Mouse (Mus musculus): ENCODE measurements around the gene Olfr1220. TPM values are rescaled to one million over a fixed set of nuclear protein-coding genes. Genes with fewer than 3 reads are reported as not detected.

Gene Olfr1220
- polyA plus RNA-seq (2011; ENCODE audit: insufficient read length, low read depth, missing spikeins), result not detected in 2 replicates

- H3K27ac ChIP-seq (ENCODE audit: insufficient read depth, low read length), result no peak within 1 kb of the TSS
- TF ChIP-seq CTCF (IDR thresholded peaks at IDR 0.05; ENCODE audit: borderline replicate concordance, insufficient read depth, low read length), result no peak
- no peak for TF ChIP-seq POLR2A (IDR thresholded peaks at IDR 0.05; ENCODE audit: low read depth, low read length)
Measured at GRCm38 (mm10) chr2:89106735-89107134, at the start of gene Olfr1220. TSS of gene Olfr1220 (minus strand) at chr2:89106835.

GRCm38 (mm10) chr2:89151460-89151859 is 44.8 kb upstream of the Olfr1220 start, which contains the start of gene Olfr1223:
TSS of gene Olfr1223 (minus strand) at chr2:89151560.
- TF ChIP-seq CTCF (IDR thresholded peaks at IDR 0.05; ENCODE audit: borderline replicate concordance, insufficient read depth, low read length) (no peak), POLR2A (IDR thresholded peaks at IDR 0.05; ENCODE audit: low read depth, low read length) (no peak)
- Histone ChIP-seq H3K4me1 (ENCODE audit: control insufficient read depth, insufficient read depth, low read length) (no peaks in the 10 kb centered on the region), H3K27ac (ENCODE audit: insufficient read depth, low read length) (no peak within 1 kb of the TSS), H3K4me3 (ENCODE audit: insufficient read depth, low read length) (no peak within 1 kb of the TSS)

More at GRCm38 (mm10) chr2:89106735-89107134, at the start of gene Olfr1220:
- Histone ChIP-seq H3K4me3 (ENCODE audit: insufficient read depth, low read length) (no peak within 1 kb of the TSS), H3K4me1 (ENCODE audit: control insufficient read depth, insufficient read depth, low read length) (no peaks in the 10 kb centered on the region)

- TF ChIP-seq CTCF (IDR thresholded peaks at IDR 0.05; ENCODE audit: borderline replicate concordance, insufficient read depth, low read length) (no peak), POLR2A (IDR thresholded peaks at IDR 0.05; ENCODE audit: low read depth, low read length) (no peak)
- Histone ChIP-seq H3K4me1 (ENCODE audit: control insufficient read depth, insufficient read depth, low read length) (no peaks in the 10 kb centered on the region), H3K27ac (ENCODE audit: insufficient read depth, low read length) (no peak within 1 kb of the TSS), H3K4me3 (ENCODE audit: insufficient read depth, low read length) (no peak within 1 kb of the TSS)
Measured at GRCm38 (mm10) chr2:89132954-89133353, 26.3 kb upstream of the Olfr1220 start, which contains the start of gene Olfr1222. TSS of gene Olfr1222 (minus strand) at chr2:89133054.

GRCm38 (mm10) chr2:89117183-89117582 is 10.5 kb upstream of the Olfr1220 start, which contains the start of gene Olfr1221:
TSS of gene Olfr1221 (minus strand) at chr2:89117283.
- Histone ChIP-seq H3K4me1 (ENCODE audit: control insufficient read depth, insufficient read depth, low read length) (no peaks in the 10 kb centered on the region), H3K27ac (ENCODE audit: insufficient read depth, low read length) (no peak within 1 kb of the TSS), H3K4me3 (ENCODE audit: insufficient read depth, low read length) (no peak within 1 kb of the TSS)
- no peak for TF ChIP-seq POLR2A (IDR thresholded peaks at IDR 0.05; ENCODE audit: low read depth, low read length)
- TF ChIP-seq CTCF (IDR thresholded peaks at IDR 0.05; ENCODE audit: borderline replicate concordance, insufficient read depth, low read length), result no peak

- H3K4me1 ChIP-seq (ENCODE audit: control insufficient read depth, insufficient read depth, low read length), result no peaks in the 10 kb centered on the region
- no peak overlapping the region for H3K4me3 ChIP-seq (ENCODE audit: insufficient read depth, low read length)
- no peak overlapping the region for H3K27ac ChIP-seq (ENCODE audit: insufficient read depth, low read length)
- TF ChIP-seq CTCF (IDR thresholded peaks at IDR 0.05; ENCODE audit: borderline replicate concordance, insufficient read depth, low read length) (no peak), POLR2A (IDR thresholded peaks at IDR 0.05; ENCODE audit: low read depth, low read length) (no peak)
Measured at GRCm38 (mm10) chr2:89105651-89106050, 984 bp downstream of the Olfr1220 start.

GRCm38 (mm10) chr2:89093848-89094247 is 12.8 kb downstream of the Olfr1220 start:
- no peaks in the 10 kb centered on the region for H3K4me1 ChIP-seq (ENCODE audit: control insufficient read depth, insufficient read depth, low read length)
- no peak for TF ChIP-seq POLR2A (IDR thresholded peaks at IDR 0.05; ENCODE audit: low read depth, low read length)
- no peak for TF ChIP-seq CTCF (IDR thresholded peaks at IDR 0.05; ENCODE audit: borderline replicate concordance, insufficient read depth, low read length)
- H3K4me3 ChIP-seq (ENCODE audit: insufficient read depth, low read length), result no peak overlapping the region
- no peak overlapping the region for H3K27ac ChIP-seq (ENCODE audit: insufficient read depth, low read length)

GRCm38 (mm10) chr2:89083413-89083812 is 23.2 kb downstream of the Olfr1220 start, which contains the start of gene Olfr1219:
TSS of gene Olfr1219 (minus strand) at chr2:89083513.
- Histone ChIP-seq H3K27ac (ENCODE audit: insufficient read depth, low read length) (no peak within 1 kb of the TSS), H3K4me3 (ENCODE audit: insufficient read depth, low read length) (no peak within 1 kb of the TSS), H3K4me1 (ENCODE audit: control insufficient read depth, insufficient read depth, low read length) (no peaks in the 10 kb centered on the region)
- no peak for TF ChIP-seq CTCF (IDR thresholded peaks at IDR 0.05; ENCODE audit: borderline replicate concordance, insufficient read depth, low read length)

- H3K4me3 ChIP-seq (ENCODE audit: insufficient read depth, low read length), result no peak overlapping the region
- no peak for TF ChIP-seq CTCF (IDR thresholded peaks at IDR 0.05; ENCODE audit: borderline replicate concordance, insufficient read depth, low read length)
- no peak for TF ChIP-seq POLR2A (IDR thresholded peaks at IDR 0.05; ENCODE audit: low read depth, low read length)
- no peak overlapping the region for H3K27ac ChIP-seq (ENCODE audit: insufficient read depth, low read length)
- no peaks in the 10 kb centered on the region for H3K4me1 ChIP-seq (ENCODE audit: control insufficient read depth, insufficient read depth, low read length)
Measured at GRCm38 (mm10) chr2:89081487-89081886, 25.1 kb downstream of the Olfr1220 start.

- Histone ChIP-seq H3K4me1 (ENCODE audit: control insufficient read depth, insufficient read depth, low read length) (no peaks in the 10 kb centered on the region), H3K4me3 (ENCODE audit: insufficient read depth, low read length) (no peak within 1 kb of the TSS), H3K27ac (ENCODE audit: insufficient read depth, low read length) (no peak within 1 kb of the TSS)
- TF ChIP-seq POLR2A (IDR thresholded peaks at IDR 0.05; ENCODE audit: low read depth, low read length) (no peak), CTCF (IDR thresholded peaks at IDR 0.05; ENCODE audit: borderline replicate concordance, insufficient read depth, low read length) (no peak)
Measured at GRCm38 (mm10) chr2:89061087-89061486, 45.5 kb downstream of the Olfr1220 start, which contains the start of gene Olfr1218. TSS of gene Olfr1218 (minus strand) at chr2:89061187.

Other genes with a start within 250 kb of the Olfr1220 start
- gene Olfr1206, start 243.6 kb downstream of the Olfr1220 start, polyA plus RNA-seq (2011; ENCODE audit: insufficient read length, low read depth, missing spikeins), result not detected in 2 replicates
- gene Olfr1208, start 204.5 kb downstream of the Olfr1220 start, polyA plus RNA-seq (2011; ENCODE audit: insufficient read length, low read depth, missing spikeins), result not detected in 2 replicates
- not detected in 2 replicates for gene Olfr1209, start 191.7 kb downstream of the Olfr1220 start, polyA plus RNA-seq (2011; ENCODE audit: insufficient read length, low read depth, missing spikeins)
- not detected in 2 replicates for gene Olfr1211, start 168.7 kb downstream of the Olfr1220 start, polyA plus RNA-seq (2011; ENCODE audit: insufficient read length, low read depth, missing spikeins)
- gene Olfr1212, start 152.9 kb downstream of the Olfr1220 start, polyA plus RNA-seq (2011; ENCODE audit: insufficient read length, low read depth, missing spikeins), result not detected in 2 replicates
- gene Gm13762, start 126.6 kb downstream of the Olfr1220 start, polyA plus RNA-seq (2011; ENCODE audit: insufficient read length, low read depth, missing spikeins), result not detected in 2 replicates
- not detected in 2 replicates for gene Olfr1214, start 114.2 kb downstream of the Olfr1220 start, polyA plus RNA-seq (2011; ENCODE audit: insufficient read length, low read depth, missing spikeins)
- gene Olfr1215, start 99.9 kb downstream of the Olfr1220 start, polyA plus RNA-seq (2011; ENCODE audit: insufficient read length, low read depth, missing spikeins), result not detected in 2 replicates
- gene Olfr1216, start 88.5 kb downstream of the Olfr1220 start, polyA plus RNA-seq (2011; ENCODE audit: insufficient read length, low read depth, missing spikeins), result not detected in 2 replicates
- gene Olfr1217, start 74.8 kb downstream of the Olfr1220 start, polyA plus RNA-seq (2011; ENCODE audit: insufficient read length, low read depth, missing spikeins), result not detected in 2 replicates
- gene Olfr1218, start 45.6 kb downstream of the Olfr1220 start, polyA plus RNA-seq (2011; ENCODE audit: insufficient read length, low read depth, missing spikeins), result not detected in 2 replicates
- not detected in 2 replicates for gene Olfr1219, start 23.3 kb downstream of the Olfr1220 start, polyA plus RNA-seq (2011; ENCODE audit: insufficient read length, low read depth, missing spikeins)
- gene Olfr1221, start 10.4 kb upstream of the Olfr1220 start, polyA plus RNA-seq (2011; ENCODE audit: insufficient read length, low read depth, missing spikeins), result not detected in 2 replicates
- gene Olfr1222, start 26.2 kb upstream of the Olfr1220 start, polyA plus RNA-seq (2011; ENCODE audit: insufficient read length, low read depth, missing spikeins), result not detected in 2 replicates
- not detected in 2 replicates for gene Olfr1223, start 44.7 kb upstream of the Olfr1220 start, polyA plus RNA-seq (2011; ENCODE audit: insufficient read length, low read depth, missing spikeins)
- not detected in 2 replicates for gene Olfr1224-ps1, start 57.3 kb upstream of the Olfr1220 start, polyA plus RNA-seq (2011; ENCODE audit: insufficient read length, low read depth, missing spikeins)
- not detected in 2 replicates for gene Olfr1225, start 67.8 kb upstream of the Olfr1220 start, polyA plus RNA-seq (2011; ENCODE audit: insufficient read length, low read depth, missing spikeins)
- gene Olfr1226, start 93.2 kb upstream of the Olfr1220 start, polyA plus RNA-seq (2011; ENCODE audit: insufficient read length, low read depth, missing spikeins), result not detected in 2 replicates
- gene Olfr1228, start 147.2 kb upstream of the Olfr1220 start, polyA plus RNA-seq (2011; ENCODE audit: insufficient read length, low read depth, missing spikeins), result not detected in 2 replicates
- gene Olfr1229, start 181.2 kb upstream of the Olfr1220 start, polyA plus RNA-seq (2011; ENCODE audit: insufficient read length, low read depth, missing spikeins), result not detected in 2 replicates
- gene Olfr1230, start 190.4 kb upstream of the Olfr1220 start, polyA plus RNA-seq (2011; ENCODE audit: insufficient read length, low read depth, missing spikeins), result not detected in 2 replicates
- gene Olfr1231, start 200.2 kb upstream of the Olfr1220 start, polyA plus RNA-seq (2011; ENCODE audit: insufficient read length, low read depth, missing spikeins), result not detected in 2 replicates
- gene Olfr1232, start 222.8 kb upstream of the Olfr1220 start, polyA plus RNA-seq (2011; ENCODE audit: insufficient read length, low read depth, missing spikeins), result not detected in 2 replicates
- not detected in 2 replicates for gene Olfr1233, start 235.6 kb upstream of the Olfr1220 start, polyA plus RNA-seq (2011; ENCODE audit: insufficient read length, low read depth, missing spikeins)